Mouse (Mus musculus) midbrain, embryonic 16.5 days (tissue): Measurements from ENCODE around the gene Gmnn. TPM values are rescaled to one million over a fixed set of nuclear protein-coding genes. Genes with fewer than 3 reads are reported as not detected.

Source experiments
- ATAC-seq: fragments of 200-750 bp; cut with Nextera tagmentation; 2 replicates; pipeline ENCODE4 v1.8.0; 2017; ENCODE audit warnings: moderate TSS enrichment
- H3K27ac ChIP-seq: fragments of 300-500 bp; sonication (generic); 2 replicates; pipeline ENCODE4 v1.5.1; 2014; ENCODE audit warnings: mild to moderate bottlenecking, low read length, mixed read lengths
- H3K27me3 ChIP-seq: fragments of 300-500 bp; sonication (generic); 2 replicates; pipeline ENCODE4 v1.6.1; 2014; ENCODE audit warnings: low read depth, low read length, mixed read lengths; ENCODE audit not compliant: control insufficient read depth, insufficient read depth
- H3K36me3 ChIP-seq: fragments of 300-500 bp; sonication (generic); 2 replicates; pipeline ENCODE4 v1.6.1; 2014; ENCODE audit warnings: mild to moderate bottlenecking, low read length, moderate library complexity, mixed read lengths; ENCODE audit not compliant: control insufficient read depth, insufficient read depth
- H3K4me1 ChIP-seq: fragments of 300-500 bp; sonication (generic); 2 replicates; pipeline ENCODE4 v1.6.1; 2014; ENCODE audit warnings: mild to moderate bottlenecking, low read length, mixed read lengths; ENCODE audit not compliant: control insufficient read depth, insufficient read depth
- H3K4me2 ChIP-seq: fragments of 300-500 bp; sonication (generic); 2 replicates; pipeline ENCODE4 v1.6.1; 2014; ENCODE audit warnings: mild to moderate bottlenecking, low read length, mixed read lengths
- H3K4me3 ChIP-seq: fragments of 300-500 bp; sonication (generic); 2 replicates; pipeline ENCODE4 v1.5.1; 2014; ENCODE audit warnings: low read depth, mild to moderate bottlenecking, low read length, moderate library complexity, mixed read lengths
- H3K9ac ChIP-seq: fragments of 300-500 bp; sonication (generic); 2 replicates; pipeline ENCODE4 v1.6.1; 2014; ENCODE audit warnings: low read depth, low read length, mixed read lengths
- H3K9me3 ChIP-seq: fragments of 300-500 bp; sonication (generic); replicated peaks from 2 replicates; pipeline ENCODE4 v1.6.1; 2014; ENCODE audit warnings: mild to moderate bottlenecking, low read length, mixed read lengths; ENCODE audit not compliant: control insufficient read depth, poor library complexity, severe bottlenecking
- WGBS: fragments of 180-500 bp; shearing (Covaris S2); extraction: QIAGEN DNeasy Blood & Tissue Kit; methylation state at CpG from one replicate; pipeline ENCODE4 v1.1.7; 2014; 5-methylcytosine and 5-hydroxymethylcytosine counted together
- polyA plus RNA-seq: library from polyadenylated mRNA; unstranded; fragments of >200 nt; fragmentation: Nextera tagmentation; extraction: Ambion mirVana; gene quantifications from 2 replicates; pipeline ENCODE4 v1.2.1, GENCODE M21; 2015

The Gmnn gene
- polyA plus RNA-seq, 1 experiment from 2014 or later, result 11.0 TPM

- no peak overlapping the region for H3K4me3 ChIP-seq
- ATAC-seq, result no peak
- no peaks in the 10 kb centered on the region for H3K27me3 ChIP-seq
- no peak overlapping the region for H3K9ac ChIP-seq
- no peak overlapping the region for H3K27ac ChIP-seq
- H3K4me1 ChIP-seq, result no peaks in the 10 kb centered on the region
- H3K36me3 ChIP-seq, result peaks cover 23% of the 10 kb centered on the region
- H3K9me3 ChIP-seq, result no peaks in the 10 kb centered on the region
- WGBS, result 82% methylated on average over 7 of the region's 7 CpGs
- H3K4me2 ChIP-seq, result no peak overlapping the region
These were observed 44.0 kb downstream of the Gmnn start for GRCm38 (mm10) chr13:24717677-24718076.

- H3K27me3 ChIP-seq, result no peaks in the 10 kb centered on the region
- H3K9ac ChIP-seq, result no peak overlapping the region
- no peaks in the 10 kb centered on the region for H3K9me3 ChIP-seq
- H3K4me1 ChIP-seq, result no peaks in the 10 kb centered on the region
- H3K27ac ChIP-seq, result no peak overlapping the region
- WGBS, result 86% methylated on average over 9 of the region's 9 CpGs
- no peak overlapping the region for H3K4me3 ChIP-seq
- ATAC-seq, result no peak
- H3K36me3 ChIP-seq, result peaks cover 19% of the 10 kb centered on the region
- H3K4me2 ChIP-seq, result no peak overlapping the region
These were observed 45.3 kb downstream of the Gmnn start for GRCm38 (mm10) chr13:24716441-24716840.

- Histone ChIP-seq H3K4me3 (no peak overlapping the region), H3K4me1 (no peaks in the 10 kb centered on the region), H3K9ac (no peak overlapping the region), H3K27ac (no peak overlapping the region), H3K4me2 (no peak overlapping the region), H3K36me3 (peaks cover 19% of the 10 kb centered on the region), H3K9me3 (no peaks in the 10 kb centered on the region), H3K27me3 (no peaks in the 10 kb centered on the region)
- ATAC-seq, result no peak
- 56% methylated on average over 5 of the region's 5 CpGs for WGBS
These were observed 46.1 kb downstream of the Gmnn start for GRCm38 (mm10) chr13:24715601-24716000.

- Histone ChIP-seq H3K27me3 (no peaks in the 10 kb centered on the region), H3K9ac (no peak overlapping the region), H3K4me3 (no peak overlapping the region), H3K4me1 (no peaks in the 10 kb centered on the region), H3K27ac (no peak overlapping the region), H3K36me3 (peaks cover 19% of the 10 kb centered on the region), H3K9me3 (no peaks in the 10 kb centered on the region), H3K4me2 (no peak overlapping the region)
- no peak for ATAC-seq
- WGBS, result 72% methylated on average over 9 of the region's 9 CpGs
These were observed 47.3 kb downstream of the Gmnn start for GRCm38 (mm10) chr13:24714360-24714885.

GRCm38 (mm10) chr13:24713434-24714000 lies 48.2 kb downstream of the Gmnn start:
- Histone ChIP-seq H3K4me2 (peak overlapping the region; percentile 24), H3K4me3 (no peak overlapping the region), H3K4me1 (no peaks in the 10 kb centered on the region), H3K9me3 (no peaks in the 10 kb centered on the region), H3K9ac (no peak overlapping the region), H3K27ac (no peak overlapping the region), H3K27me3 (no peaks in the 10 kb centered on the region), H3K36me3 (peaks cover 14% of the 10 kb centered on the region)
- ATAC-seq, result peak; percentile 85
- 8% methylated on average over 16 of the region's 16 CpGs for WGBS

GRCm38 (mm10) chr13:24712581-24713130 lies 49.1 kb downstream of the Gmnn start:
- no peak for ATAC-seq
- WGBS, result 91% methylated on average over 7 of the region's 7 CpGs
- Histone ChIP-seq H3K9me3 (no peaks in the 10 kb centered on the region), H3K27ac (no peak overlapping the region), H3K4me1 (no peaks in the 10 kb centered on the region), H3K4me3 (no peak overlapping the region), H3K36me3 (peaks cover 6% of the 10 kb centered on the region), H3K4me2 (no peak overlapping the region), H3K9ac (no peak overlapping the region), H3K27me3 (no peaks in the 10 kb centered on the region)

GRCm38 (mm10) chr13:24710968-24711367 lies 50.8 kb downstream of the Gmnn start:
- no peaks in the 10 kb centered on the region for H3K27me3 ChIP-seq
- no peak overlapping the region for H3K4me2 ChIP-seq
- H3K27ac ChIP-seq, result no peak overlapping the region
- ATAC-seq, result no peak
- no peak overlapping the region for H3K9ac ChIP-seq
- H3K36me3 ChIP-seq, result peaks cover 5% of the 10 kb centered on the region
- H3K4me3 ChIP-seq, result no peak overlapping the region
- no peaks in the 10 kb centered on the region for H3K9me3 ChIP-seq
- no peaks in the 10 kb centered on the region for H3K4me1 ChIP-seq
- 63% methylated on average over 7 of the region's 7 CpGs for WGBS

GRCm38 (mm10) chr13:24709656-24710396 lies 51.9 kb downstream of the Gmnn start:
- WGBS, result 65% methylated on average over 12 of the region's 12 CpGs
- H3K27me3 ChIP-seq, result no peaks in the 10 kb centered on the region
- no peak for ATAC-seq
- H3K4me1 ChIP-seq, result no peaks in the 10 kb centered on the region
- H3K4me2 ChIP-seq, result no peak overlapping the region
- H3K9ac ChIP-seq, result no peak overlapping the region
- H3K4me3 ChIP-seq, result no peak overlapping the region
- H3K9me3 ChIP-seq, result no peaks in the 10 kb centered on the region
- no peak overlapping the region for H3K27ac ChIP-seq
- H3K36me3 ChIP-seq, result peaks cover 3% of the 10 kb centered on the region

GRCm38 (mm10) chr13:24702128-24702527 lies 59.6 kb downstream of the Gmnn start:
- no peaks in the 10 kb centered on the region for H3K27me3 ChIP-seq
- H3K4me2 ChIP-seq, result no peak overlapping the region
- peaks cover 18% of the 10 kb centered on the region for H3K36me3 ChIP-seq
- no peak overlapping the region for H3K9ac ChIP-seq
- no peak overlapping the region for H3K4me3 ChIP-seq
- H3K9me3 ChIP-seq, result no peaks in the 10 kb centered on the region
- H3K4me1 ChIP-seq, result no peaks in the 10 kb centered on the region
- 86% methylated on average over 5 of the region's 5 CpGs for WGBS
- no peak overlapping the region for H3K27ac ChIP-seq
- no peak for ATAC-seq
